Mouse (Mus musculus) kidney, postnatal 4 days (tissue): ENCODE data around the gene Llgl2.
A peak's percentile ranks its signal among the peaks of the same experiment; 100 is the strongest.

Experiments
- DNase-seq, 2 experiments: peaks; one replicate each; pipeline ENCODE4 v3.0.0; 2021; ENCODE audit warnings: mixed read lengths in 2 of 2

The Llgl2 gene

DNA sequence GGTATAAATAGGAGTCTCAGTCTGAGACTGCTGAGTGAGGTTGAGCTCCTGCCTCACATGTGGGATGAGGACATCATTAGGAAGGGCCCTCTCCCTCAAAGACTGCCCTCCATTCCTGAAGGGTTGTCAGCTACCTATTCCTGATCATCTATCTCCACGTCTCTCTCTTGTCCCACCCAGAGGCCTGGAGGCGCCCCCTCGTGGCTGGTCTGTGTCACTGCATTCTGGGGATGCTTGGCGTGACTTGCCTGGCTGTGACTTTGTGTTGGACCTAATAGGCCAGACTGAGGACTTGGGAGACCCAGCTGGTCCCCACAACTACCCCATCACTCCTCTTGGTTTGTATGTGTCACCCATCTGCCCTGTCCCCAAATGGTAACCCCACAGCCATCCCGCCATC is 57.2 kb downstream of the Llgl2 start:
- DNase-seq: peak; percentile 48 to 49

DNA sequence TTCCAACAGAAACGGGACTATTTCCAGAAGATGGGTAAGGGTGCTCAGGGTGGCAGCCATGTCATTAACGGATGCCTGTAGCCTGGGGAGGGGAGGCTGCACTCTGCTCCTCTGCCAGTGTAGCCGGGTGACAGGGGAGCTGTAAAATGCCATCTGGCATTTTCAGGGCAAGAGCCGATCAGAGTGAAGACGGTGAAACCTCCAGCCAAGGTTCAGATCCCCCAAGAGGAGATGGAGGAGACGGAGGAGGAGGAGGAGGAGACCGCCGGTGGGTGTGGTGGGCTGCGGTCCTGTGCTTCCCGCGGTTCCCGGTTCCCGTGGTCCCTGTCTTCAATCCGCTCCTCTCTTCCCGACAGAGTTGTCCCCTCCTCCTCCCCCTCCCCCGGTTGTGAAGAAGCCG is 59.4 kb downstream of the Llgl2 start:
- DNase-seq: no peak

DNA sequence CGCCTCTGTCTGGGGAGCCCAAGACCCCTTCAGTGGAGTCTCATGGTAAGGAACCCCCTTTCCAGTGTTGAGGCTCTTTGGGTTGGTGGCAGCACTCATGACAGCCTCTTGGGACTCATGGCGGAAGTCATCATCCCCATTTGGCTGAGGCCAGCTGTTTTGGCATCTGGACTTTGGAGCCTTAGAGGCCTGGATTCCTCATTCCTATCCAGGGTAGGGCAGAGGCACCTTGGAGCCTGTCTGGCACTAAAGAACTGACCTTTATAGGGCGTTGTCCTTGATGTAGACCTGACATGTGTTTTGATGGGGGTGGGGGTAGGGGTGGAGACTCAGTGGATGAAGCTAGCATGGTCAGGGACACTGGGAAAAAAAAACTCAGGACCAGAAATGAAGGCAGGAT is 60.5 kb downstream of the Llgl2 start:
- no peak for DNase-seq

DNA sequence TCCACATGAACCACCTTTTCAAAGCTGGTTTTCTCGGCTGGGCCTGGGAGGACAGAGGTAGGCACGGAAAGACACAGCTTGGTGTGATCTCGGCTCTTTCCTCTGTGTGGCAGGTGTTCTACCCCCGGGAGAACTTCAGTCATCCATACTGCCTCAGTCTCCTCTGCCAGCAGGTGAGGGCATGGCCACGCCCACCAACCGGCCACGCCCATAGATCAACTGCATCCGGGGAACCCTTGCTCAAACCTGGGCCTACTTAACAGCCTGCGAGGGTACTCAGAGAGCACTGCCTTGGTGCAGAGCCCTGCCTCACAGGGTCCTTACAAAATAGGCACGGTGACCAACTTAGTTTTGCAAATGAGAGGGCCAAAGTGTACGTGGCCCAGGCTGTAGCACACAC is 61.4 kb downstream of the Llgl2 start:
- no peak for DNase-seq

DNA sequence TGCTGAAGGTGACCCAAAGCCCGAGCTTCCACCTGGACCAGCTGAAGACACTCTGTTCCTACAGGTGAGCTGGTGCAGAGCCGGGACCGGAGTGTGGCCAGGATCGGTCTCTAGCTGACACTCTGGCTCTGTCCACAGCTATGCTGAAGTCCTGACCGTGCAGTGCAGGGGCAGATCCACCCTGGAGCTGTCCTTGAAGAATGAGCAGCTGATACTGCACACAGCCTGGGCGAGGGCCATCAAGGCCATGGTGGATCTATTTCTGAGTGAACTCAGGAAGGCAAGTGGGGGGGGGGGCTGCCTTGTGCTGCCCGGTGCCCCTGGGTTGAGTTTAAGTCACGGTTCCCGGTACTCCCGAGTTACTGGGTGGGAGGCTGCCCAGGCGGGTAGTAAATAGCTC is 62.6 kb downstream of the Llgl2 start:
- no peak for DNase-seq

DNA sequence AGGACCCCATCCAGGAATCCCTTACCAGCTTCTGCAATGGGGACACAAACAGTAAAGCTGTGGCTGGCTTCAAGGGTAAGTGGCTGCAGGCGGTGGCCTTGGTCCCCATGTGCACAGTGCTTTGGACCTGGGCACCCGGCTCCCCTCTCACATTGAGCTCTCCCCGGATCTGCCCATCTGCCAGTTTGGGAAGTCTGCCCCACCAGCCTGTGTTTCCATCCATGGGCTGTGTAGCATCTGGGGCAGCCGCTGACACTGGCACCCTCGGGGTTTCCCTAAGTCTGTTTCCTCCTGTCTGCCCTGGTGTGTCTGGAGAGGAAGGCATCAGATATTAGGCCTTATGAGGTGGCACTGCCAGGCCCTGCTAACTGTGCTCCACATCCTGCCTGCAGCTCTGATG is 64.2 kb downstream of the Llgl2 start:
- no peak for DNase-seq

DNA sequence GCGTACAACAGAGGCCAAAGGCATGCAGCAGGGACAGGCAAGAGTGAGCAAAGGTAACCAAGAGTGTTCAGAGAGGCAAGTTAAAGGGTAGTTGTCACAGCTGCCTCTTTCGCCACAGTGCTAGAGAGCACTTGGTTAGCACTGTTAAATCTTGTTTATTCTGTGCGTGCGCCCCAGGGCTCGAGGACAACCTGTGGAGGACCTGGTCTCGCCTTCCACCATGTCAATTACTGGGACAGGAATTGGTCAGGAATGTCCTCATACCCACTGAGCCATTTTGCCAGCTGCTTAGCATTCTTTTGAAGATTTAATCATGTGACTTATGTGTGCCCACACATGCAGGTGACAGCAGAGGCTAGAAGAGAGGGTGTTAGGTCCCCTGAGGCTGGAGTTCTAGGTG is 65.3 kb downstream of the Llgl2 start:
- DNase-seq: no peak

DNA sequence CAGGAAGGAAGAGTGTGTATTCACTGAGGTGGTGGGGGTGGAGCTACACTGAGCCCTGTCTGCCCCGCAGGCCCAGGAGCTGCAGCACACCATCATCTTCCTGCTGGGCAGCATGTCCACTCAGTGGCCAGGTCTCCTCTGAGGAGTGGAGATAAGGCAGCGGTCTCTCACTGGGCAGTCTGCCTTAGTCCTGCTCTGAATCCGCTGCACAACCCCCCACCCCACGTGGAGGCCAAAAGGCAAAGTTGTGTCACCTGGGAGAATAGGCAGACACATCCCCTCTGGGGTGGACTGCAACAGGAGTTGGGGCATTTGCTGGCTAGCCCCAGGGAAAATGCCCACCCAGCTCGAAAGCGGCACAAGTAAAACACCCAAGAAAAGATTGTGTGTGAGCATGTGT is 68.4 kb downstream of the Llgl2 start:
- DNase-seq: no peak

DNA sequence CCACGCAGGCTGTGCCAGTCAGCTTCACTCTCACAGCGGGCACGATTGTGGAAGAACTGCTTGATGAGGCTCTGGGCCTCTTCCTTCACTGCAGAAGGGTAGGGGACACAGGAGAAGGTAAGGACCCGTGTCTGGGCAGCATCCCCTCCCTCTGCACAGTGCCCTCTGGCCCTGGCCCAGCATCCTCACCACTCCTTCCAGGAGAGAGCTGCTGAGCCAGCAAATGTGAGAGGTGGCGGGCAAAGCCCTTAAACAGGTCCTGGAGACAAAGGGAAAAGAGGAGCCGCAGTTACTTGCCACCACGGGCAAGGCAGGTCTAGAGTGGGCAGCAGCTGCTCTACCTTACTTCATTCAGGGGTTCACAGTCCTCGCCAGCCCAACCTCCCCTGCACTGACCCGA is 69.2 kb downstream of the Llgl2 start:
- DNase-seq: no peak

DNA sequence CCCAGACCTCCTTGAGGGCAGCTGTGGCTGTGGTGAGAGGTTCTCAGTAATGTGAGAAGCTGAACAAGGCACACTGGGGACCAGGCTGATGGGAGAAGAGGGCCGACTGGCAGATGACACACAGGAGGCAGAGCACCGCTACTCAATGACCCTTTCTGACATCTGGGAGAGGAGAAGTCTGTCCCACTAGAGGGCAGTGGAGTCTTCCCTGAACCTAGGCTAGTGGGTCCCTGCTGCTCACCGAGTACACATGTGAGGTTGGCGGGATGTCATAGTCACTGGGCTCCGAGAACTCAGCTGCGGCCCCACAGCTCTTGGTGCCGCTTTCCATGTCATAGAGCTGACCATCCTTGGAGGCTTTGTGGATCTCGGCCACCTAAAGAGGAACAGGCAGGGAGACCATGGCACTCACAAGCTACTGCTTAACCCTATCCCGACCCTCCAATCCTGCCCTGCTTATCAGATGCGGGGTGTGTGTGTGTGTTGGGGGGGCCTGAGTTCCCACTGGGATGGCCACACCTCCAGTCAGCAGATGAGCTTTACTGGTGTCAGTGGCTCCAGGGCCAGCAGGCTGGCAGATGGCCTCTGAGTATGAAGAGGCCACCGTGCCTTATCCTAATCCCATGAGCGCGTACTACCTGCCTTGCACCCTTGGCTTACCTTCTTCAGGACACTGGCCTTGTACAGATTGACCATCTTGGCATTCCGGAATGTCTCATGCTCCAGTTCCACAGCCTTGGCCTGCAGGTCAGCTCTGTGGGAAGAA is 71.1 kb downstream of the Llgl2 start:
- peak in 1 of 2 experiments; percentile 50 for DNase-seq

DNA sequence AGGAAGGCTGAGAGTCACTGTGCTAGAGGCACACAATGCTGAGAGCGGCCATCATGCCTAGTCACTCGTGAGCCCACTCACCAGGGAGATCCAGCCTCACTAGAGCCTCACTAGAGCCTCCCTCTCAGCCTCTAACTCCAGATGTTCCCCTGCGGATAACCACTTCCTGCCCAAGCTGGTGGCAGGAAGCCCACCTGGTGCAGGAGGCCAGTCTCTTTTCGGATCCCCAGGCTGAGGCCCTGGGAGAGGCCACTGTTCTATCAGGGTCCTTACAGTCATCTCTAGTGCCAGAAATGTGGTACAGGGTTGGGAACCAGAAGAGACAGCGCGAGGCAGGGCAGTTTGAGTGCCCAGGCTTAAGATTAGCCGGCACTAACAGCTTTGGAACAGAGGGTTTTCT is 74.6 kb downstream of the Llgl2 start:
- no peak for DNase-seq

DNA sequence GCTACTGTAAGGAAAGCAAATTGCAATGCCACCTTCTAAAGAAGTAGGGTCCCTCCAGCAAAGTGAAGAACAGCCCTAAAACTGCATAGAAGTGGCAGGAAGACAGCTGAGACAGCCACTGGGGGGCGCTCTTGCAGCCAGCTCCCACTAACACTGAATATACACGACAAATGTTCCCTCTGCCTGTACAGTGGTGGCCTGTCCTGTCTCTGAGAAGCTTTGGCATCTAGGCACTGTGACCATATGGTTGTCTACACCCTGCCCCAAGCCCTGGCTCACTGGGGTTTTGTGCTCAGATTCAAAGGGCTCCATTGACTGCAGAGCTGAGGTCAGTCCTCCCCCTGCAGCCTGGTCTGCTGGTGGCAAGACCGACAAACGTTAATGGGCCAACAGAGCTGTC is 75.0 kb downstream of the Llgl2 start:
- peak; percentile 63 to 73 for DNase-seq

DNA sequence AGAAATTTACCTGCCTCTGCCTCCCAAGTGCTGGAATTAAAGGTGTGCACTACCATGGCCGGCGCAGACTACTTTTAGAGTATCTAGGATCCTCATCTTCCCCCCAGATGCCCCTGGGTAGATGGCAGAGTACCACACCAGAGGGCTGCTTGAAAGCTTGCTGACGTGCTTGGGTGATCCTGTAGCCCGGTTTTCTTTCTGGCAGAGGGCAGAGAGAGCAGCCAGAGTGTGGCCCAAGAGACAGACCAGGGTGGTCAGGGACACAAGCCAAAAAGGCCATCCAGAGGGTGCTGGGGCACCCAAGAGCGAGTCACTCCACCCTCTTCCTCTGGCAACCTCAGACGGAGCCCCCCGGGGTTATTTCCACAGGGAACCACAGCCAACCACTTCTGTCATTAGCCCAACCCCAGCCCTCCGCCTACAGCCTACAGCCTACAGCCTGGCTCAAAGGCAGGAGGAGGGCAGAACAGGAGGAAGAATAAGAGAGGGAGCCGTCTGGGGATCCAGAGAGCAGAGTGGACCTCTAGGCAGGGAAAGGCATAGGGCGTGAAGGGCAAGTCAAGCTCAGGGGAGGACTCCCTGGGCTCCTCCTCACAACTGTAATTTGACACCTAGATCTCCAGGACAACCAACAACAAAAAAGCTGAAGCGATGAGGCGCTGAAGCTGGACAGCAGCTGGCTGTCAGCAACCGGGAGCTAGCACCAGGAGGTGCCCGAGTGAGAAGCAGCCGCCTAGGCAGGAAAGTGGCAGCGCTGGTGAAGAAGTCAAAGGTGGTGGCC is 75.8 kb downstream of the Llgl2 start, which contains the start of gene Smim5:
Smim5 (plus strand) TSS at position 481 of the 781 bp plus-strand sequence.
- DNase-seq: peak; percentile 73 to 83

DNA sequence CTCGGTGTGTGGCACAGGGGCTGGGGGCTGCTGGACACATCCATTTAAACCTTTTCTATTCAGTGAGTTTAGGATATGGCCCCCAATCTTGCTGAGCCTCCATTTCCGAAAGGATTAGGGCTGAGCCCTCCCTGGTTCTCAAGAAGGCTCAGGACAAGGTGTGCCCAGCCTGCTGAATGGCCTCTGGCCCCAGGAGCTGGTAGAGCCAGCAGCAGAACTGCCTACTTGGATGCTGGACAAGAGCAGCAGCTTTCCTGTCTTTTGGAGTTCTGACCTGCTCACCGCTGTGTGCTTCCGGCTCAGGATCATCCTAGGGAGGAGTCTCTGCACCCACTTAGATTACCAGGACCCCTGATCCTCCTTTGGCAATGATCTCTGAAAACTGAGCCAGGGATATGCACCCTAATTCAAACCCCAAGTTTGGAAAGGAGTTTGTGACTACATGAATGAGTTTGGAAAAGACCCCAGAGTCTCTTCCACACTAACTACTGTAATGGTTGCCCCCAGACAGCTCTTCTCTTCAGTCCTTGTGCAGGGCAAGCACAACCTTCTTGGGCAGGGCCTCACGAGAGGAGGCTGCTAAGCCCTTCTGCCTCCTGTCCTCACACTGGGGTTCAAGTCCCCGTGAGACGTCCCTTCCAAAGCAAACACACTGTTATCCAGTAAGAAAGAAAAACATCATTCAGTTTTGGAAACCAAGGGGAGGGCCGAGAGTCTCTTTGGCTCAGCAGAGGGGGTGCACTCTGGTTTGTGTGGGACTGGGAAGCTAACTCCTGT is 76.9 kb downstream of the Llgl2 start:
- no peak for DNase-seq

DNA sequence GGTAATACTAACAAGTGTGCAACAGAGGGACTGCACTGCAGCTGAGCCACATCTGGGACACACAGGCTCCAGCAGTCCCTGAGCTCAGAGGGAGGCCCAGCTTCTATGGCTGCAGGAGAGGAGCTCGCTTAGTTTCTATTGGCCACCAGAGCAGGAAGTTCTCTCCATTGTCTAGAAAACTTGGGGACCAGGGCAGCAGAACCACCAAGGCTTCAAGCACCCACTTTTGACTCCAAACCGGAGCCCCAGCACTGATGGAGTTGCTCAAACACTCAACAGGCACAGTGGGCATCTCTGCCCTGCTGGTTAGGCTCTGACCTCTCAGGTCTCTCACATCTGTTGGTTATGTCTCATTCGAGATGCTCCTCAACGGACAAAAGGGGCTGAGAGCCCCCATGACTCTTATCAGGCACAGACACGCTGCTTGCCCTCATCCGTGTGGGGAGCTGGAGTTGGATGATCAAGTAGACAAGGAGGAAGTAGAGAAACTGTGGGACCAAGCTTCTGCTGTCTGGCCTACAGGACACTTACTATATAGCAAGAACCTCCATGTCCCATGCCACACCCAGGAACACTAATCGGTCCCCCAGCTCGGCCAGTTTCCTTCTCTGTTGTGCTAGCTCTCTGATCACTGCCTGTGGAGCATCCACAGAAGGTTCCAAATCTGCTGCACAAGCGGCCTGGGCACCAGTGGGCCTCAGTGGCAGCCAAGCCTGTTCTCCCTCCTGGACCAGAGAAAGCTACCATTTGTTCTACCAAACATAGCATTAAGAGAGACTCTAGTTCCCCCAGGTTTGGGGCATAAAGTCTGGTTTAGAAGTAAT is 77.7 kb downstream of the Llgl2 start:
- no peak for DNase-seq

DNA sequence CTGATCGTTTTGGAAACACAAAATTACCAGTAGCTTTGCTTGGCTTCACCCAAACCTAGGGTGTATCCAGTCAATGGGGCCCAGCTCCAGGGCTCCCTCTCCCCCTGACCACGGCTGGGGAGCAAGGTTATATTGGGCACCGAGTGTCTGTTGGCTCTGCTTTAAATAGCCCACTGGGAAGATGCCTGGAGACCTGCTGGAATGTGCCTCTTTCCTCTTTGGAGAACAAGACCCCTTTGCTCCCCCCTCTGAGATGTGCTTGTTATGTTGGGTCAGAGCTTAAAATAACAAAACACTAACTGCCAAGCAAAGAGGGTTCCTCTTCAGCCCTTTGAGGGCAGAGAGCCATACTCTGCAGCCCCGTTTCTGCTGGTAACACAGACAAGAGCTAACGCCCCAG is 78.3 kb downstream of the Llgl2 start:
- no peak for DNase-seq

DNA sequence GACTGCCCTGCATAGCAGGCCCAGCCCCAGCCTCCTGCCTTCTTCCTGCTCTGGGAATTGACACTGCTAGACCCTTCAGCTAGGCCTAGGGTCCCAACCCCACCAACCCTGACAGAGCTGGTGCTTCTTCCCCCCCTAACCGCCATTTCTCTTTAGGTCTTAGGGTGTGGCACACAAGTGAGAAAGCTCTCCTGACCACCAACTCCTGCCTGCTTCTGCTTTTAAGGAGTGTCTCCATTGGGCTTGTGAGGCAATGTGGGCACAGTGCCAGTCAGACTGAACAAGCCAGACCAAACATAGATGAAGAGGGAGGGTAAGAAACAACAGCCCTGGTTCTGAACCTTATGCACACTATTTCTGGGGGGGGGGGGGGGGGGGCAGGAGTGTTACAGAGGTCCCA is 79.0 kb downstream of the Llgl2 start:
- DNase-seq: peak; percentile 48 to 61

DNA sequence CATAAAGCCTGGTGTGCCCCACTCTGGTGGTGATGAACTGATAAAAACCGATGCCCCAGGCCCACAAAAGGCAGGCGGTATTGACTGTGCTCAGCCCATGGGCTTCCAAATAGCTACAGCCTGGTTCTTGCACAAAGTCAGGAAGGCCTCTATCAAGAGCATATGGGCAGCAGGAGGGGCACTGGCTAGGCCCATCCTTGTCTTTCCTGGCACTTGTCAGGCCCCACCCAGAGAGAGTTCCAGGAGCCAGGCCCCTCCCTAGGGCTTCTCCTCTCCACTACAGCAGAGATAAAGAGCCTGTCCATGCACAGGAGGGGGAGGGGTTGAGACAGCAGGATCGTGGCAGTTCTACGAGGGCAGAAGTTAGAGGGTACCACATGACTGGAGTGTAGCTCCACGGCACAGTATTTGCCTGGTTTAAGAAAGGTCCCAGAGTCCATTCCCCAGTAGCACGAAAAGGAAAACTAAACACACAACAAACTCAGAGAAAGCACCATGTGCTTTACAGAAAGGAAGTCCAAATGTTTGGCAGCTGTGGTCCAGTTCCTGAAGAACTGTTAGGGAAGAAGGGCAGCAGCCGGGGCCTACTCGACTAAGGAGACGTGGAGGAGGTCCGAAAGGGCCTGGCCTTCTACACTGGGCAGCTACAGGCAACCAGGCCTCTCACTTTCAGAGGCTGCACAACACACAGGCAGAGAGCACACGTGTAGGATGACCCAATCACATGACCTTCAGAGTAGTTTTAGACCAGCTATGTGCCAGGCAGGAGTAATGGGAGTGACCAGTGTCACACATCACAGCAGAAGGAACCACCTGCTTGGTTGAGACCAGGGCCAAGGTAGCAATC is 79.8 kb downstream of the Llgl2 start:
- DNase-seq: peak in 1 of 2 experiments; percentile 48

DNA sequence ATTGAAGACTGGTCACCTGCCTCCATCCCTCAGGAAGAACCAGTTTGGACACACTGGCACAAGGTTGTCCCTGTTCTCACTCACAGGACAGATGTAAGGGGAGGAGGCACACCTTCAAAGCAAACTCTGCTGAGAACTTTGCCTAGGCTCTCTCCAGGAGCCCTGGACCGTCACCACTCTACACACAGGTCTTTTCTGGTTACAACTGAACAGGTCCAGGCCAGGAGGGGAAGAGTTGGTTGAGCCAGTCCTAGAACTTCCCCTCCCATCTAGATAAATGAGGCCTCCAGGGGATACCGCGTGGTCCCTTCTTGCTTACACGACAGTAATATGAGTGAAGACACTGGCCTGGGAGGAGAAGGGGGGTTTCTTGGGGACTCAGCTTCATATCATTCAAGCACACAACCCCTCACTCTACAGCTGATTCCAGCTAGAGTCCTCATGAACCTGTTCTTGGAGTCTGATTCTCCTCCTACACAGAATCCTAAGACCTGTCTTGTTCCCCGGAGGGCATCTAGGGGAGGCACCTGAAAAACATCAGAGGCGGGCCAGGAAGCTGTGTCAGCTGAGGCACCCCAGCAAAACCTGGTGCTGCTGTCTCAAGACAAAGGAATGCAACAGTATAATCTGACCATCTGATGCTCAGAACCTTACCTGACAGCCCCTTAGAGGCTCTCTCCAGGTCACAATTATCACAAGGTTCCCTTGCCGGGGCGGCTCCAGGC is 80.5 kb downstream of the Llgl2 start:
- DNase-seq: no peak
